Mouse (Mus musculus) small intestine, adult 2 months (tissue): ENCODE results near the gene Axl. TPM values are rescaled to one million over a fixed set of nuclear protein-coding genes. Genes with fewer than 3 reads are reported as not detected.

Experiments
- H3K27ac ChIP-seq: fragments of 200-500 bp; 2 replicates; pipeline ENCODE4 v1.5.1; 2012; ENCODE audit warnings: low read depth, low read length, control low read depth, inconsistent platforms; ENCODE audit not compliant: insufficient read depth
- H3K27me3 ChIP-seq: fragments of 200-500 bp; 2 replicates; pipeline ENCODE4 v1.6.1; 2012; ENCODE audit warnings: mild to moderate bottlenecking, moderate library complexity, low read length, inconsistent platforms; ENCODE audit not compliant: control insufficient read depth, insufficient read depth
- H3K36me3 ChIP-seq: fragments of 200-500 bp; 2 replicates; pipeline ENCODE4 v1.6.1; 2012; ENCODE audit warnings: mild to moderate bottlenecking, low read length, control low read depth, inconsistent platforms; ENCODE audit not compliant: control insufficient read depth, insufficient read depth
- H3K4me1 ChIP-seq: fragments of 200-500 bp; 2 replicates; pipeline ENCODE4 v1.6.1; 2012; ENCODE audit warnings: low read length, inconsistent platforms, mixed read lengths; ENCODE audit not compliant: control insufficient read depth, insufficient read depth, insufficient read length
- H3K4me3 ChIP-seq: fragments of 200-500 bp; 2 replicates; pipeline ENCODE4 v1.5.1; 2012; ENCODE audit warnings: low read depth, mild to moderate bottlenecking, control low read depth, inconsistent platforms, low read length, moderate library complexity
- CTCF ChIP-seq: fragments of 200-500 bp; IDR thresholded peaks from 2 replicates; pipeline ENCODE4 v1.5.1; 2012; ENCODE audit warnings: low read depth, mild to moderate bottlenecking, control low read depth, inconsistent platforms, low read length, moderate library complexity, mixed read lengths; ENCODE audit not compliant: insufficient replicate concordance, insufficient read length; ENCODE audit errors: extremely low read depth
- POLR2A ChIP-seq: fragments of 200-500 bp; IDR thresholded peaks from 2 replicates; pipeline ENCODE4 v1.6.1; 2012; ENCODE audit warnings: low read depth, mild to moderate bottlenecking, control low read depth, inconsistent platforms, low read length, moderate library complexity
- WGBS: fragments of 180-500 bp; shearing (Covaris S2); methylation state at CpG from one replicate; pipeline ENCODE4 v1.1.7; 2018; 5-methylcytosine and 5-hydroxymethylcytosine counted together
- polyA plus RNA-seq: library from polyadenylated mRNA; depleted of rRNA; stranded (reverse); fragments of >200 nt; gene quantifications from 2 replicates; pipeline ENCODE4 v1.2.3, GENCODE M21; 2012

The Axl gene
- polyA plus RNA-seq, 1 experiment = 14.4 TPM

DNA sequence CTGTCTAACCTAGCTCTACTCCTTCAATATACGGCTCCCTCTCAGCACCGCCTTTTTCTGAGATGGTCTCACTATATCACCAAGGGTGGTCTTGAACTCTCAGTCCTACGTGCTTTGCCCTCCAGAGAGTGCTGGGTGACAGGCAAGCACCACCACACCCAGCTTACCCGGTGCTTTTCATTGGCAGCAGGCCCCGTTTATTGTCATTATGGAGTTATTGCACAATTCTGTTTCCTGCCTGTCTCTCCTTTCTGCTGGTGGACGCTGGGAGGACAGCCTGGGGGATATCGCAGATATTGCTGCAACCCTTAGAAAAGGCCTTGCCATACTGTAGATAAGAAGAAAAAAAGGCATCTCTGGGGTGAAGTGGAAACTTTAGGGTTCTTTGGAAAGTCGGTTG is 2.1 kb upstream of the Axl start:
- no peak overlapping the region for H3K27ac ChIP-seq
- no peaks in the 10 kb centered on the region; the same call in 1 of the 2 replicates for H3K27me3 ChIP-seq
- no peak overlapping the region for H3K4me3 ChIP-seq
- WGBS = 31% methylated on average over 8 of the region's 8 CpGs
- H3K36me3 ChIP-seq = no peaks in the 10 kb centered on the region
- TF ChIP-seq CTCF = no peak
- TF ChIP-seq POLR2A = no peak
- no peaks in the 10 kb centered on the region; the same call in 1 of the 2 replicates for H3K4me1 ChIP-seq

DNA sequence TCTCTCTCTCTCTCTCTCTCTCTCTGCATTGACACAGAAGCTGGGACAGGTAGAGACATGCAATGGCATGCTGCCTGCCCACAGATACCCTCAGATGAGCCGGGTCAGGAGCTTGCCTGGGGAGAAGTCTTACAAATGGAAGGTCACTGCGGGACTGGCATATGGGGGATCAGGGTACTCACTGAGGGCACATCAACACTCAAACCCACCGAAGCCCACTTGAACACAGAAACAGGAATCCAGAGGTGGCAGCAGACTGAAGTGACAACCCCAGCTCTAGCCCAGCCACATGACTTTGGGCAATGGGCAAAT is 580 bp upstream of the Axl start:
- no peaks in the 10 kb centered on the region; the same call in 1 of the 2 replicates for H3K4me1 ChIP-seq
- no peaks in the 10 kb centered on the region; the same call in 1 of the 2 replicates for H3K27me3 ChIP-seq
- 47% methylated on average over 3 of the region's 3 CpGs for WGBS
- H3K4me3 ChIP-seq = peak overlapping the region; percentile 69
- TF ChIP-seq CTCF (no peak), POLR2A (no peak)
- H3K27ac ChIP-seq = no peak overlapping the region
- H3K36me3 ChIP-seq = no peaks in the 10 kb centered on the region

DNA sequence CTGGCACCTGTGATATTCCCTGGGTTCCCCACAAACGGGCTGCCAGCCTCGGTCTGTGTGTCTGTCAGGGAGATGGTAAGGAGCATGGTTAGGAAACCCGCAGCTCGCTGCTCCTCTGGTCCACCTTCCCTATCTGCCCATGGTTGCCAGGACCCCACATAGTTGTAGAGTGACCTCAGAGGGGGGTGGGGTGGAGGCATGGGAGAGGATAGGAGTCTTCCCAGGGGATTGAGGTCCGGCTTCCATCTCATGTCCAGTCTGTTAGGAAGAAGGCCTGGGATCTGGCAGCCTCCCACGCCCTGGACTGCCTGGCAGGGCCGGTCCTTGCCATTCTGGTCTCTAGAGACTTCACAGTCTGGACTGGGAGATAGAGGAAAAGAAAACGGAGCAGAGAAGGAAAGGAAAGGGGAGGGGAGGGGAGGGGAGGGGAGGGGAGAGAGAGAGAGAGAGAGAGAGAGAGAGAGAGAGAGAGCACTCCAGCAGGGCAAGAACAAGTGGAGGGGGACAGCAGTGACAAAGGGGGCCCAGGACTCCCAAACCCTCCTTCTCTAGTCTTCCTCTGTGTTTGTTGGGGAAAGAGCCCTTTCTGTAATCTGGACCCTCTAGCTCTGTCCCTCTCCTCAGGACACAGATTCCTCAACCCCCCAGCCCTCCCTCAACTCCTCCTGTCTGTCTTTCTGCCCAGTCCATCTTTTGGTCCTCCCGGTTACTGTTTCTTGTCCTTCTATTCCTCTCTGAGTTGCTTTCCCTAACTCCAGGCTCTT is 867 bp downstream of the Axl start:
- TF ChIP-seq CTCF = no peak
- no peak for TF ChIP-seq POLR2A
- Histone ChIP-seq H3K27me3 (no peaks in the 10 kb centered on the region; the same call in 1 of the 2 replicates), H3K36me3 (no peaks in the 10 kb centered on the region), H3K4me3 (peak overlapping the region; percentile 69), H3K27ac (peak overlapping the region; percentile 49; the same call in 1 of the 2 replicates), H3K4me1 (no peaks in the 10 kb centered on the region; the same call in 1 of the 2 replicates)
- 47% methylated on average over 9 of the region's 9 CpGs for WGBS

DNA sequence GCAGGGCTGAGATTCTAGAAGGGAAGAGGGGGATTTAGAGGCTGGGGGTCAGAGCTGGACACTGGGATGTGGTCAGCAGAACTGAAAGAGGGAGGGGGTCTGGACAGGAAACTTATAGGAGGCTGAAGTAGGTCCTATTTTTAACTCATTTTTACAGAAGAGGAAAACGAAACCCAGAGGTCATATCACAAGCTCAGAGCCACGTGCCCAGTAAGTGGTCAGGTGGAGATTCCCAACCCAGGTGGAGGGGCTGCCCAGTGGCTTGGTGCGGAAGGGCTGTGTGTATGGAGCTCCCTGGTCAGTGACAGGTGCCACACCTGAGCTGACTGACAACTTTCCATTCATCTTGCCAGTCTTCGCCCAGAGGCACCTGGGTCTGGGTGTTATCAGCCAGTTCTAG is 1.5 kb downstream of the Axl start:
- TF ChIP-seq CTCF (no peak), POLR2A (no peak)
- Histone ChIP-seq H3K36me3 (no peaks in the 10 kb centered on the region), H3K4me1 (no peaks in the 10 kb centered on the region; the same call in 1 of the 2 replicates), H3K4me3 (peak overlapping the region; percentile 69), H3K27me3 (no peaks in the 10 kb centered on the region; the same call in 1 of the 2 replicates), H3K27ac (peak overlapping the region; percentile 49; the same call in 1 of the 2 replicates)
- 64% methylated on average over 4 of the region's 4 CpGs for WGBS

DNA sequence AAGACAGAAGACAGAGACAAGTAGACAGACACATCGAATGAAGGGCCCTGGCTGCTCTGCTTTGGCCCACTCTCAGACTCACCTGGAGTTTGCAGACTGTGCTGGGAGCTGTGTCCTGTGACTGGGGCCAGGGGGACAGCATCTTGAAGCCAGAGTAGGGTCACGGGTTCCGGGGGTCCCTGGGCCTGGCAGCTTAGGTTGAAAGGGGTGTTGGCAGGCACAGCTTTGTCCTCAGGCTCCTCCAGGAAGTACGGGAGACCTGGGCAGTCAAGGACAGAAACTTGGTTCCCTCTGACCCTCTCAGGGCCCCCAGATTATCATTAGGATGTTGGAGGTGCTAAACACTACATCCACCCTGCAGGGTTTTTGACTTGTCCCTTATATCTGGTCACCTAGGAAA is 2.8 kb downstream of the Axl start:
- TF ChIP-seq CTCF (no peak), POLR2A (no peak)
- WGBS = 64% methylated on average over 4 of the region's 4 CpGs
- no peaks in the 10 kb centered on the region for H3K36me3 ChIP-seq
- H3K4me3 ChIP-seq = no peak overlapping the region
- peaks cover 4% of the 10 kb centered on the region for H3K4me1 ChIP-seq
- no peak overlapping the region for H3K27ac ChIP-seq
- no peaks in the 10 kb centered on the region; the same call in 1 of the 2 replicates for H3K27me3 ChIP-seq

DNA sequence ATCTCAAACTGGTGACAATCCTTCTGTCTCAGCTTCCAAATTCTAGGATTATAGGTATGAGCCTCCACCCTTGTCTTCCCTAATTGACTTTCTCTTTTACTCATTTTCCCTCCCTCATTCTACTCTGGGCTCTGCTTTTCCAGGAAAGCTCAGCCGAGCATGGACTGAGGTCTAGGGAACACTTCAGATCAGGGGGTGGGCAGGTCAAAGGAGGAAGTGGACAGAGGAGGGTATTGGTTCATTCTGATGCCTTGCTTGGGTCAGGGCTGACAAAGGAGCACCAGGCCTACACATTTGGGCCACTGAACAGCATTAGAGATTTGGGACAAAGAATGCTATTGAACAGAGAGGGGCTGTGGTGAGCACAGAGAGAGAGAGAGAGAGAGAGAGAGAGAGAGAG is 3.7 kb downstream of the Axl start:
- Histone ChIP-seq H3K27me3 (no peaks in the 10 kb centered on the region; the same call in 1 of the 2 replicates), H3K4me3 (no peak overlapping the region), H3K4me1 (peaks cover 4% of the 10 kb centered on the region; the same call in 1 of the 2 replicates), H3K36me3 (no peaks in the 10 kb centered on the region), H3K27ac (no peak overlapping the region)
- WGBS = 22% methylated on average over 1 of the region's 1 CpGs
- TF ChIP-seq CTCF = no peak
- no peak for TF ChIP-seq POLR2A

DNA sequence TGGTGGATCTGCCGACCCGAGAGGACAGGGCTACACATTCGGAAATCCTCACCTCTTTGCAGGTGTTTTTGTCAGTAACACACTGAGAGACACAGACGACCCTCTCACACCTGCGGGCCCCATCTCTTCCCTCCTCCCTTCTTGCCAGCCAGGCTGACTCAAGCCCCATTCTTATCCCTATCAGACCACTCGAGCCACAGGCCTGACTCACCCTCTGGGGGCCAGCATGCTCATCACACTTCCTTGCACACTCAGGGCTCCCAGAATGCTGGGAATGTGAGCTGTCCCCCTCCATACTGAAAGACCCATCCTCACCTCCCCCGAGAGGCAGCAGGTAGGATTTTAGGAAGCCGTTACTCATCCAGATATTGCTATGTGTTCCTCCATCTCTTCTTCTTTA is 4.8 kb downstream of the Axl start:
- Histone ChIP-seq H3K4me3 (no peak overlapping the region), H3K4me1 (peaks cover 4% of the 10 kb centered on the region; the same call in 1 of the 2 replicates), H3K27ac (no peak overlapping the region), H3K27me3 (no peaks in the 10 kb centered on the region; the same call in 1 of the 2 replicates), H3K36me3 (no peaks in the 10 kb centered on the region)
- 62% methylated on average over 8 of the region's 8 CpGs for WGBS
- TF ChIP-seq POLR2A (no peak), CTCF (no peak)
